Mouse (Mus musculus): Measurements from ENCODE around the gene Rpf2. TPM values are rescaled to one million over a fixed set of nuclear protein-coding genes. Genes with fewer than 3 reads are reported as not detected.

Gene Rpf2
- polyA plus RNA-seq (2014; fragmentation: Nextera tagmentation; extraction: Ambion mirVana) = 90.8 and 92.6 TPM in 2 replicates

GRCm38 (mm10) chr10:40246374-40247165, at the start of gene Rpf2:
Gene Rpf2 (minus strand): TSS chr10:40247036.
- H3K4me1 ChIP-seq (ENCODE audit: control insufficient read depth, insufficient read depth, low read length) = no peaks in the 10 kb centered on the region
- H3K27ac ChIP-seq (replicated peaks; ENCODE audit: low read depth, low read length) = no peak within 1 kb of the TSS
- DNase-seq (ENCODE audit: low spot score) (peak; percentile 94), ATAC-seq (replicated peaks; ENCODE audit: insufficient number of reproducible peaks, low FRiP score, low TSS enrichment, low read depth) (peak; percentile 78)
- no peaks in the 10 kb centered on the region for H3K9me3 ChIP-seq (replicated peaks; ENCODE audit: control insufficient read depth, low read length)
- H3K36me3 ChIP-seq (replicated peaks; ENCODE audit: control insufficient read depth, insufficient read depth, low read depth, low read length) = peaks cover 5% of the 10 kb centered on the region
- H3K27me3 ChIP-seq (ENCODE audit: control insufficient read depth, insufficient read depth, low read length) = no peaks in the 10 kb centered on the region
- peak within 1 kb of the TSS; percentile 41 for H3K4me2 ChIP-seq (ENCODE audit: low read depth, low read length)
- H3K9ac ChIP-seq (replicated peaks; ENCODE audit: low read length) = peak within 1 kb of the TSS; percentile 74
- WGBS = under 1% methylated on average over 54 of the region's 54 CpGs
- H3K4me3 ChIP-seq (ENCODE audit: low read depth, low read length) = peak within 1 kb of the TSS; percentile 80

DNA sequence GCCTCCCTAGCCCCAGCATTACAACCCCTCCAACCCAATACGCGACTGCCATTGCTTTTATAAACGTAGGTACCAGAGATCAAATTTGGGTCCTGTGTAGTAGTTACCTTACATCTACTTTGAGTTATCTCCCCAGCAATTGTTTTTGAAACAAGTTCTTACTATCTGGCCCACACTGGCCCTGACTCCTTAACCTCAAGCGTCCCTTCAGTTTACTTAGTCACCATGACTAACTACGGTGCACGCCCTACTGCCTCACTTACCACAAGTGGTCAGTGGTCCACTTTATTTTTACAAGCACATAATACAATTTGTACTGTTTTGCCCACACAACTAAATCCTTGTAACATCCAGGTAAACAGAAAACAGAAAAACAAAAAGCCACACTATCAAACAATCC, 45.8 kb upstream of the Rpf2 start:
- H3K4me3 ChIP-seq (ENCODE audit: low read depth, low read length) = no peak overlapping the region
- no peak overlapping the region for H3K4me2 ChIP-seq (ENCODE audit: low read depth, low read length)
- WGBS = 95% methylated on average over 6 of the region's 6 CpGs
- ATAC-seq (replicated peaks; ENCODE audit: insufficient number of reproducible peaks, low FRiP score, low TSS enrichment, low read depth) (no peak), DNase-seq (ENCODE audit: low spot score) (no peak)
- no peaks in the 10 kb centered on the region for H3K4me1 ChIP-seq (ENCODE audit: control insufficient read depth, insufficient read depth, low read length)
- no peak overlapping the region for H3K9ac ChIP-seq (replicated peaks; ENCODE audit: low read length)
- H3K27ac ChIP-seq (replicated peaks; ENCODE audit: low read depth, low read length) = no peak overlapping the region
- no peaks in the 10 kb centered on the region for H3K27me3 ChIP-seq (ENCODE audit: control insufficient read depth, insufficient read depth, low read length)
- no peaks in the 10 kb centered on the region for H3K9me3 ChIP-seq (replicated peaks; ENCODE audit: control insufficient read depth, low read length)
- H3K36me3 ChIP-seq (replicated peaks; ENCODE audit: control insufficient read depth, insufficient read depth, low read depth, low read length) = peaks cover 2% of the 10 kb centered on the region; the same call in 1 of the 2 replicates

GRCm38 (mm10) chr10:40286767-40287166, 39.9 kb upstream of the Rpf2 start:
- Histone ChIP-seq H3K4me3 (ENCODE audit: low read depth, low read length) (no peak overlapping the region), H3K9ac (replicated peaks; ENCODE audit: low read length) (no peak overlapping the region), H3K27ac (replicated peaks; ENCODE audit: low read depth, low read length) (no peak overlapping the region), H3K36me3 (replicated peaks; ENCODE audit: control insufficient read depth, insufficient read depth, low read depth, low read length) (peaks cover 5% of the 10 kb centered on the region), H3K4me2 (ENCODE audit: low read depth, low read length) (no peak overlapping the region), H3K9me3 (replicated peaks; ENCODE audit: control insufficient read depth, low read length) (no peaks in the 10 kb centered on the region), H3K27me3 (ENCODE audit: control insufficient read depth, insufficient read depth, low read length) (no peaks in the 10 kb centered on the region), H3K4me1 (ENCODE audit: control insufficient read depth, insufficient read depth, low read length) (no peaks in the 10 kb centered on the region)
- DNase-seq (ENCODE audit: low spot score) = no peak
- ATAC-seq (replicated peaks; ENCODE audit: insufficient number of reproducible peaks, low FRiP score, low TSS enrichment, low read depth) = no peak
- 89% methylated on average over 1 of the region's 1 CpGs for WGBS

- H3K9me3 ChIP-seq (replicated peaks; ENCODE audit: control insufficient read depth, low read length) = no peaks in the 10 kb centered on the region
- ATAC-seq (replicated peaks; ENCODE audit: insufficient number of reproducible peaks, low FRiP score, low TSS enrichment, low read depth) (no peak), DNase-seq (ENCODE audit: low spot score) (no peak)
- no peak overlapping the region for H3K9ac ChIP-seq (replicated peaks; ENCODE audit: low read length)
- no peak overlapping the region for H3K4me2 ChIP-seq (ENCODE audit: low read depth, low read length)
- no peak overlapping the region for H3K4me3 ChIP-seq (ENCODE audit: low read depth, low read length)
- no peaks in the 10 kb centered on the region for H3K4me1 ChIP-seq (ENCODE audit: control insufficient read depth, insufficient read depth, low read length)
- H3K27me3 ChIP-seq (ENCODE audit: control insufficient read depth, insufficient read depth, low read length) = no peaks in the 10 kb centered on the region
- peaks cover 5% of the 10 kb centered on the region for H3K36me3 ChIP-seq (replicated peaks; ENCODE audit: control insufficient read depth, insufficient read depth, low read depth, low read length)
- WGBS = 80% methylated on average over 1 of the region's 1 CpGs
- H3K27ac ChIP-seq (replicated peaks; ENCODE audit: low read depth, low read length) = no peak overlapping the region
Observed at GRCm38 (mm10) chr10:40285571-40285970, 38.7 kb upstream of the Rpf2 start.

DNA sequence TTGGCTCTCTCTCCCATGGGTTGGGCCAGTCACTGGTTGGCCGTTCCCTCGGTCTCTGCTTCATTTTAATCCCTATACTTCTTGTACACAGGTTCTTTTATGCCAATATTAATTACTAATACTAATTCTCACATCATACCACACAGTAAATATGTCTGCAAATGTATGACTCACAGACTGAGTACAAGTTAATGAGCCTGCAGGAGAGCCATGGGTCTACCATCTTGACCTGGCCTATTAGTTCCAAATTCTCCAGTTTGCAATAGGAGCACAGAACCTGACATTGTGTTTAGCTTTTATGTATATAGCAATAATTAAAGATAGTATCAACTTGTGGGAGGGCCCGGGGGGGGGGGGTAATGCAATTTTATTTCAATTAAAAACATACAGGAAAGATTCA, 38.2 kb upstream of the Rpf2 start:
- no peaks in the 10 kb centered on the region for H3K4me1 ChIP-seq (ENCODE audit: control insufficient read depth, insufficient read depth, low read length)
- WGBS = 85% methylated on average over 3 of the region's 3 CpGs
- no peak overlapping the region for H3K4me2 ChIP-seq (ENCODE audit: low read depth, low read length)
- ATAC-seq (replicated peaks; ENCODE audit: insufficient number of reproducible peaks, low FRiP score, low TSS enrichment, low read depth) (no peak), DNase-seq (ENCODE audit: low spot score) (no peak)
- H3K27ac ChIP-seq (replicated peaks; ENCODE audit: low read depth, low read length) = no peak overlapping the region
- no peaks in the 10 kb centered on the region for H3K27me3 ChIP-seq (ENCODE audit: control insufficient read depth, insufficient read depth, low read length)
- H3K4me3 ChIP-seq (ENCODE audit: low read depth, low read length) = no peak overlapping the region
- H3K9ac ChIP-seq (replicated peaks; ENCODE audit: low read length) = no peak overlapping the region
- H3K9me3 ChIP-seq (replicated peaks; ENCODE audit: control insufficient read depth, low read length) = no peaks in the 10 kb centered on the region
- peaks cover 5% of the 10 kb centered on the region for H3K36me3 ChIP-seq (replicated peaks; ENCODE audit: control insufficient read depth, insufficient read depth, low read depth, low read length)

GRCm38 (mm10) chr10:40284179-40284831, 37.5 kb upstream of the Rpf2 start:
- ATAC-seq (replicated peaks; ENCODE audit: insufficient number of reproducible peaks, low FRiP score, low TSS enrichment, low read depth) = 0 out of 2 replicates have a peak, but pooled peaks have one; percentile 56
- WGBS = 85% methylated on average over 10 of the region's 10 CpGs

GRCm38 (mm10) chr10:40283636-40284035, 36.8 kb upstream of the Rpf2 start:
- ATAC-seq (replicated peaks; ENCODE audit: insufficient number of reproducible peaks, low FRiP score, low TSS enrichment, low read depth) (no peak), DNase-seq (ENCODE audit: low spot score) (no peak)
- Histone ChIP-seq H3K4me3 (ENCODE audit: low read depth, low read length) (no peak overlapping the region), H3K4me1 (ENCODE audit: control insufficient read depth, insufficient read depth, low read length) (no peaks in the 10 kb centered on the region), H3K4me2 (ENCODE audit: low read depth, low read length) (no peak overlapping the region), H3K9me3 (replicated peaks; ENCODE audit: control insufficient read depth, low read length) (no peaks in the 10 kb centered on the region), H3K36me3 (replicated peaks; ENCODE audit: control insufficient read depth, insufficient read depth, low read depth, low read length) (peaks cover 5% of the 10 kb centered on the region), H3K27ac (replicated peaks; ENCODE audit: low read depth, low read length) (no peak overlapping the region), H3K27me3 (ENCODE audit: control insufficient read depth, insufficient read depth, low read length) (no peaks in the 10 kb centered on the region), H3K9ac (replicated peaks; ENCODE audit: low read length) (no peak overlapping the region)
- 94% methylated on average over 9 of the region's 9 CpGs for WGBS

More at GRCm38 (mm10) chr10:40284179-40284831, 37.5 kb upstream of the Rpf2 start:
- H3K27ac ChIP-seq (replicated peaks; ENCODE audit: low read depth, low read length) = no peak overlapping the region
- no peaks in the 10 kb centered on the region for H3K27me3 ChIP-seq (ENCODE audit: control insufficient read depth, insufficient read depth, low read length)
- H3K4me1 ChIP-seq (ENCODE audit: control insufficient read depth, insufficient read depth, low read length) = no peaks in the 10 kb centered on the region
- no peaks in the 10 kb centered on the region for H3K9me3 ChIP-seq (replicated peaks; ENCODE audit: control insufficient read depth, low read length)
- H3K36me3 ChIP-seq (replicated peaks; ENCODE audit: control insufficient read depth, insufficient read depth, low read depth, low read length) = peaks cover 5% of the 10 kb centered on the region
- DNase-seq (ENCODE audit: low spot score) = no peak
- H3K4me3 ChIP-seq (ENCODE audit: low read depth, low read length) = no peak overlapping the region
- H3K4me2 ChIP-seq (ENCODE audit: low read depth, low read length) = no peak overlapping the region
- H3K9ac ChIP-seq (replicated peaks; ENCODE audit: low read length) = no peak overlapping the region

- Histone ChIP-seq H3K4me3 (ENCODE audit: low read depth, low read length) (no peak overlapping the region), H3K36me3 (replicated peaks; ENCODE audit: control insufficient read depth, insufficient read depth, low read depth, low read length) (peaks cover 3% of the 10 kb centered on the region), H3K9ac (replicated peaks; ENCODE audit: low read length) (no peak overlapping the region), H3K4me1 (ENCODE audit: control insufficient read depth, insufficient read depth, low read length) (no peaks in the 10 kb centered on the region), H3K9me3 (replicated peaks; ENCODE audit: control insufficient read depth, low read length) (no peaks in the 10 kb centered on the region), H3K4me2 (ENCODE audit: low read depth, low read length) (no peak overlapping the region), H3K27me3 (ENCODE audit: control insufficient read depth, insufficient read depth, low read length) (no peaks in the 10 kb centered on the region), H3K27ac (replicated peaks; ENCODE audit: low read depth, low read length) (no peak overlapping the region)
- no peak for DNase-seq (ENCODE audit: low spot score)
- 95% methylated on average over 2 of the region's 2 CpGs for WGBS
- ATAC-seq (replicated peaks; ENCODE audit: insufficient number of reproducible peaks, low FRiP score, low TSS enrichment, low read depth) = no peak
Observed at GRCm38 (mm10) chr10:40281565-40281964, 34.7 kb upstream of the Rpf2 start.
